Mouse (Mus musculus): Measurements from ENCODE around the gene Tnfrsf13c. TPM values are rescaled to one million over a fixed set of nuclear protein-coding genes. Genes with fewer than 3 reads are reported as not detected.
"Not testable (repeated sequence)": the region's sequence is repeated elsewhere in the genome, so short reads cannot be mapped to it uniquely, and the experiment has no call there.

Tnfrsf13c gene
- polyA plus RNA-seq, 1 experiment from 2014 or later, result not detected

DNA sequence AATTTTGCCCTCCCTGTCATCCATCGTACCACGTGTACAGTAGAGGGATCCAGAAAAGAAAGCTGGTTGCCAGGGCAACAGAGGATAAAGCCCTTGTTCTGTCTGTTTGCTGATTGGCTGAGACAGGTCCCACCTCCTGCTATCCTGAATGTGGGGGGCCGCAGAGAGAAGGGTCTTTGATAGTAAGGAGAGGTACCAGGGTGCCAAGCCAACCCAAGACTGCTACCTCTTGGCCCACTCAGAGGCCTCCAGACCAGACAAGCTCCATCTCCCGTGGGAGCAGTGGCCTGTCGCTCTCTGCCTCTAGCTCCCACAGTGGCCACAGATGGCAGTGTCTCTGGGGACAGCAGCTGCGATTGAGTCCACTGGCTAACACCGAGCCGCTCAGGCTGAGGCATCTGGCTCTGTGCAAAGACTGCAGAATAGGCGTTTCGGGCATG is 31.8 kb upstream of the Tnfrsf13c start:
- 26% methylated on average over 10 of the region's 10 CpGs for WGBS
- Histone ChIP-seq H3K4me1 (ENCODE audit: insufficient read depth) (no peaks in the 10 kb centered on the region), H3K27me3 (ENCODE audit: insufficient read depth, low read length) (no peaks in the 10 kb centered on the region), H3K9ac (no peak overlapping the region; the same call in 1 of the 2 replicates), H3K9me3 (ENCODE audit: low read depth, low read length) (no peaks in the 10 kb centered on the region), H3K27ac (ENCODE audit: low read depth) (no peak overlapping the region), H3K4me2 (no peak overlapping the region), H3K36me3 (ENCODE audit: insufficient read depth) (no peaks in the 10 kb centered on the region), H3K4me3 (ENCODE audit: low read depth, low read length) (no peak overlapping the region)
- DNase-seq, result no peak
- ATAC-seq (ENCODE audit: insufficient read depth), result 0 out of 2 replicates have a peak, but pooled peaks have one; percentile 11
- TF ChIP-seq CTCF (IDR thresholded peaks at IDR 0.05; ENCODE audit: low read depth), result no peak

DNA sequence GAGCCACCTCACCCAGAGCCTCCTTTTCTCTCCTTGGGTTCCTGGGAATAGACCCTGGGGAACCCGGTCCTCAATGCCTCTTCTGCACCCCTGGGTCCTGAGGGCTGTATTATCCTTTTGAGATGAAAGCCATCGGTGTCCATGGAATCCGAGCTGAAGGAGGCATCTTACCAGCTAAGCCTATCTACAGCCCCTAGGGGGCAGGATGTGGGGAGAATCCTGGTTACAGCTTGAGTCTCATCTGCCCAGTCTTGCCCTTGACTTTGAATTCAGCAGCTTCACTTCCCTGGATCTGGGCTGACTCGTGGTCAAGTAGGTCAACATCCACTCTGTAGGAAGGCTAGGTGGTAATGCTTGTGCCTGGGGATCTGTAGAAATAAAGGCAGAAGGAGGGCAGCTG is 31.1 kb upstream of the Tnfrsf13c start:
- H3K9ac ChIP-seq, result no peak overlapping the region
- TF ChIP-seq CTCF (IDR thresholded peaks at IDR 0.05; ENCODE audit: low read depth), result peak; percentile 23; the same call in 1 of the 2 replicates
- H3K4me1 ChIP-seq (ENCODE audit: insufficient read depth), result no peaks in the 10 kb centered on the region
- H3K4me2 ChIP-seq, result no peak overlapping the region
- 44% methylated on average over 4 of the region's 4 CpGs for WGBS
- no peaks in the 10 kb centered on the region for H3K36me3 ChIP-seq (ENCODE audit: insufficient read depth)
- no peak overlapping the region for H3K27ac ChIP-seq (ENCODE audit: low read depth)
- ATAC-seq (ENCODE audit: insufficient read depth) (no peak), DNase-seq (no peak)
- H3K4me3 ChIP-seq (ENCODE audit: low read depth, low read length), result no peak overlapping the region
- no peaks in the 10 kb centered on the region for H3K9me3 ChIP-seq (ENCODE audit: low read depth, low read length)
- H3K27me3 ChIP-seq (ENCODE audit: insufficient read depth, low read length), result no peaks in the 10 kb centered on the region

DNA sequence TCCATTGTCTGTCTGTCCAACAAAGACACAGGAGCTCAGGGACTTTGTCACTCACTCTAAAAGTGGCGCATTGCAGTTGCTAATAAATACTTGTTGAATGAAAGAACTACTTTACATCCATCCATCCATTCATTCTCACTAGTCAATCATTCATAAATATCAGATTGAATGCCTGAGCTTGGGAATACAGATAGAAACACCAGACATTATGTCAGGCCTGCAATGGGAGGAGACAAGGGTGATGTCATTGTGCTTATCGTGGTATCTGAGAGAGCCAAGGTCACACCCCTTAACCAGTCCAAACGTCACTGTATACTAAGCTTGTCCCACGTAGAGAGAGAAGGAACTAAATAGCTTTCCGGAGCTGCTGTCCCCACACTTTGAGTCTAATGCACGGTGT is 27.9 kb upstream of the Tnfrsf13c start, which contains the start of gene 1500009C09Rik:
TSS of gene 1500009C09Rik (plus strand) at position 301 of the 400 bp plus-strand sequence.
- Histone ChIP-seq H3K9ac (no peak within 1 kb of the TSS), H3K4me1 (ENCODE audit: insufficient read depth) (no peaks in the 10 kb centered on the region), H3K9me3 (ENCODE audit: low read depth, low read length) (no peaks in the 10 kb centered on the region), H3K36me3 (ENCODE audit: insufficient read depth) (no peaks in the 10 kb centered on the region), H3K27me3 (ENCODE audit: insufficient read depth, low read length) (no peaks in the 10 kb centered on the region), H3K4me3 (ENCODE audit: low read depth, low read length) (no peak within 1 kb of the TSS), H3K4me2 (no peak within 1 kb of the TSS), H3K27ac (ENCODE audit: low read depth) (no peak within 1 kb of the TSS)
- WGBS, result 75% methylated on average over 6 of the region's 6 CpGs
- no peak for DNase-seq
- no peak for ATAC-seq (ENCODE audit: insufficient read depth)
- TF ChIP-seq CTCF (IDR thresholded peaks at IDR 0.05; ENCODE audit: low read depth), result no peak

DNA sequence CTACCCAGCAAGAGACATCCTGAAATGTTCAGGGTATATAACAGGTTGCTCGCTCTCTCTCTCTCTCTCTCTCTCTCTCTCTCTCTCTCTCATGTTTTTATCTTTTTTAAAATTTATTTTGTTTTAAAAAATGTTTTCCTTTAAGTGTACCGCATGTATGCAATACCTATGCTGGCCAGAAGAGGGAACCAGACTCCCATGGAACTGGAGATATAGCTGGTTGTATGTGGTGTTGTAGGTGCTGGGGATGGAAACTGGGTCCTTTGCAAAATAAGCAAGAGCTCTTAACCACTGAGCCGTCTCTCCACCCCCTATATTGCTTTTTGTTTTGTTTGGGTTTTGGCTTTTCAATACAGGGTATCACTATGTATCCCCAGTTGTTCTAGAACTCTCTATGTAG is 27.4 kb upstream of the Tnfrsf13c start:
- ATAC-seq (ENCODE audit: insufficient read depth), result no peak
- TF ChIP-seq CTCF (IDR thresholded peaks at IDR 0.05; ENCODE audit: low read depth), result peak; percentile 48
- Histone ChIP-seq H3K27ac (ENCODE audit: low read depth) (no peak overlapping the region), H3K27me3 (ENCODE audit: insufficient read depth, low read length) (no peaks in the 10 kb centered on the region), H3K4me3 (ENCODE audit: low read depth, low read length) (no peak overlapping the region), H3K4me2 (no peak overlapping the region), H3K4me1 (ENCODE audit: insufficient read depth) (no peaks in the 10 kb centered on the region), H3K9ac (no peak overlapping the region), H3K36me3 (ENCODE audit: insufficient read depth) (no peaks in the 10 kb centered on the region), H3K9me3 (ENCODE audit: low read depth, low read length) (no peaks in the 10 kb centered on the region)
- no peak for DNase-seq
- WGBS, result 84% methylated on average over 3 of the region's 3 CpGs

DNA sequence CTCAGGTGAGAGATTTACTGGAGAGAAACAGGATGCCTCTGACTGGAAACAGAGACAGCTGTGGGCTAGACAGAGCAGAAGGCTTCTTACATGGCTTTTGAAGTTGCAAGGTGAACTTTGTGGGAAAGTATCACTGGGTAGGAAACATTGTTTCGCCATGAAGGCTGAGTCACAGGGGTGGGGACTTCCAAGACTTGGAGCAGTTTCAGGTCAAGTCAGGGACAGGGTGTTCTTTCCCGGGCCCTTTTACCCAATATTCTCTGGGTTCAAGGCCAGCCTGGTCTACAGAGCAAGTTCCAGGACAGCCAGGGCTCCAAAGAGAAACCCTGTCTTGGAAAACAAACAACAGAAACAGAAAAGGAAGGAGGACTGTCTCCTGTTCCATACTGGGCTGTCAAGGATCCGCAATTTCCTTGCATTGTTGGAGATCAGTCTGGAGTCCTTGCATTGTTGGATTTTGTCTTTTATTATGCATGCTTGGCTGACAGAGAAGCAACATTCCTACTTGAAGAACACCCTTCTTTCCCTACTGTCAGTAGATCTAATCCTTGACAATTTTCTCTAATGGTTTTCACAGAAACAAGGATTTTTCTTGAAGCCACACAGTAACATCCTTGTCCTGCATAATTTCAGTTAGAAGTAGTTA is 23.1 kb upstream of the Tnfrsf13c start:
- Histone ChIP-seq H3K27ac (ENCODE audit: low read depth) (no peak overlapping the region), H3K36me3 (ENCODE audit: insufficient read depth) (no peaks in the 10 kb centered on the region), H3K4me3 (ENCODE audit: low read depth, low read length) (no peak overlapping the region), H3K27me3 (ENCODE audit: insufficient read depth, low read length) (no peaks in the 10 kb centered on the region), H3K4me1 (ENCODE audit: insufficient read depth) (0 out of 2 replicates have a peak, but pooled peaks cover 3% of the 10 kb centered on the region), H3K9me3 (ENCODE audit: low read depth, low read length) (no peaks in the 10 kb centered on the region), H3K9ac (no peak overlapping the region), H3K4me2 (no peak overlapping the region)
- ATAC-seq (ENCODE audit: insufficient read depth) (no peak), DNase-seq (no peak)
- TF ChIP-seq CTCF (IDR thresholded peaks at IDR 0.05; ENCODE audit: low read depth), result no peak
- 72% methylated on average over 3 of the region's 3 CpGs for WGBS

DNA sequence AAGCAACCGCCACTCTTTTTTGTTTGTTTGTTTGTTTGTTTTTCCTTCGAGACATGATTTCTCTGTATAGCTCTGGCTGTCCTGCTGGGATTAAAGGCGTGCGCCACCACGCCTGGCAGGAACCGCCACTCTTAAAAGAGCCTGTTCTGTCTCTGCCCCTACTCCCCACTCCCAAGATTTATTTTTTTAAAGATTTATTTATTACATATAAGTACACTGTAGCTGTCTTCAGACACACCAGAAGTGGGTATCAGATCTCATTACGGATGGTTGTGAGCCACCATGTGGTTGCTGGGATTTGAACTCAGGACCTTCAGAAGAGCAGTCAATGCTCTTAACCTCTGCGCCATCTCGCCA is 20.6 kb upstream of the Tnfrsf13c start:
- not testable (repeated sequence) for H3K4me1 ChIP-seq (ENCODE audit: insufficient read depth); H3K36me3 ChIP-seq (ENCODE audit: insufficient read depth); ATAC-seq (ENCODE audit: insufficient read depth); H3K27me3 ChIP-seq (ENCODE audit: insufficient read depth, low read length); DNase-seq; H3K9me3 ChIP-seq (ENCODE audit: low read depth, low read length)
- H3K4me3 ChIP-seq (ENCODE audit: low read depth, low read length), result peak overlapping the region; percentile 65
- H3K4me2 ChIP-seq, result peak overlapping the region; percentile 96
- H3K9ac ChIP-seq, result peak overlapping the region; percentile 58
- 21% methylated on average over 9 of the region's 9 CpGs for WGBS
- 0 out of 2 replicates have a peak overlapping the region, but pooled peaks have one; percentile 79 for H3K27ac ChIP-seq (ENCODE audit: low read depth)

DNA sequence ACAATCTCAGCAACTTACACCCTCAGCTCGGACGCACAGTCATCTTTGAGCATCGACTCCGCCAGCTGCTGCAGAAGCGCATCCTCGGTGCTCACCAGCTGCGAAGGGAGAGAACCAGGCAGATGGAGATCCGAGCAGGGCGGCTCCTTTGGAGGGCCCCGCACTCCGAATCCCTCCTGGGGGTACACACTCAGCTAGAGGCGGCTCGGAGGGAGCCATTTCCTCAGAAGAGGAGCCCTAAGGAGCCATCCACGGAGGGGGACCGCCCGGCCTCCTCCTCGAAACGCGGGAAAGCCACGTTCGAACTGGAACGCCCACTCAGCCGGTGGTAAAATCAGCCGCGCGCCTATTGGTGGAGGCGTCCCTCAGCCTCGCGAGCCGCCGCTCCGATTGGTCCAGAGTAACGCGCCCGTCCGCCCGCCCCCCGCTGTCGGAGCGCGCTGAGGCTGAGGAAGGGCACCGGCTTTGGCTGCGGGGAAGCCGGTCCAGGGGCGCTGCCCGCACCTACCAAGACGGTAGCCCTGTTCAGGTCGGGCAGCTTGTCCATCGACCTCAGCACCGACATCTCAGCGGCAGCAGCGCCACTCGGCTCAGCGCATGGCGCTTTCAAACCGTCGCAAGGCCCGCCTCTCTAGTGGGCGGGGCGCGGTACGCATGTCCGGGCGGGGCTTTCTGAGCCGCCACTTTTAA is 20.1 kb upstream of the Tnfrsf13c start, which contains the start of gene Cenpm:
TSS of gene Cenpm (minus strand) at position 634 of the 690 bp plus-strand sequence.
- H3K4me2 ChIP-seq, result peak within 1 kb of the TSS; percentile 96
- peak within 1 kb of the TSS; percentile 65 for H3K4me3 ChIP-seq (ENCODE audit: low read depth, low read length)
- peak within 1 kb of the TSS; percentile 79 for H3K27ac ChIP-seq (ENCODE audit: low read depth)
- TF ChIP-seq CTCF (IDR thresholded peaks at IDR 0.05; ENCODE audit: low read depth), result no peak
- peak within 1 kb of the TSS; percentile 58 for H3K9ac ChIP-seq
- H3K4me1 ChIP-seq (ENCODE audit: insufficient read depth), result 0 out of 2 replicates have a peak, but pooled peaks cover 3% of the 10 kb centered on the region
- peak; percentile 98 for ATAC-seq (ENCODE audit: insufficient read depth)
- no peaks in the 10 kb centered on the region for H3K9me3 ChIP-seq (ENCODE audit: low read depth, low read length)
- no peaks in the 10 kb centered on the region for H3K27me3 ChIP-seq (ENCODE audit: insufficient read depth, low read length)
- WGBS, result under 1% methylated on average over 65 of the region's 65 CpGs
- peaks cover 5% of the 10 kb centered on the region; the same call in 1 of the 2 replicates for H3K36me3 ChIP-seq (ENCODE audit: insufficient read depth)
- DNase-seq, result peak; percentile 97

All from lung, embryonic 14.5 days (tissue).